Mouse (Mus musculus) embryonic facial prominence, embryonic 14.5 days (tissue): ENCODE measurements around the gene Jund. TPM values are rescaled to one million over a fixed set of nuclear protein-coding genes. Genes with fewer than 3 reads are reported as not detected.
A peak's percentile ranks its signal among the peaks of the same experiment; 100 is the strongest.

Experiments
- ATAC-seq: fragments of 200-750 bp; cut with Nextera tagmentation; 2 replicates; pipeline ENCODE4 v1.8.0; 2017; ENCODE audit warnings: low read depth, moderate number of reproducible peaks, moderate TSS enrichment
- DNase-seq: peaks from one replicate; pipeline ENCODE4 v3.0.0-alpha.2; 2015; ENCODE audit warnings: low spot score
- H3K27ac ChIP-seq: fragments of 300-500 bp; sonication (generic); replicated peaks from 2 replicates; pipeline ENCODE4 v1.5.1; 2014; ENCODE audit warnings: low read depth, mild to moderate bottlenecking, low read length, moderate library complexity
- H3K27me3 ChIP-seq: fragments of 300-500 bp; sonication (generic); replicated peaks from 2 replicates; pipeline ENCODE4 v1.6.1; 2014; ENCODE audit warnings: low read length; ENCODE audit not compliant: control insufficient read depth, insufficient read depth
- H3K36me3 ChIP-seq: fragments of 300-500 bp; sonication (generic); 2 replicates; pipeline ENCODE4 v1.6.1; 2014; ENCODE audit warnings: low read length, mixed read lengths; ENCODE audit not compliant: control insufficient read depth, insufficient read depth
- H3K4me1 ChIP-seq: fragments of 300-500 bp; sonication (generic); 2 replicates; pipeline ENCODE4 v1.6.1; 2014; ENCODE audit warnings: antibody characterized with exemption, low read length; ENCODE audit not compliant: control insufficient read depth, insufficient read depth
- H3K4me2 ChIP-seq: fragments of 300-500 bp; sonication (generic); 2 replicates; pipeline ENCODE4 v1.6.1; 2014; ENCODE audit warnings: low read depth, mild to moderate bottlenecking, low read length, moderate library complexity, mixed read lengths
- H3K4me3 ChIP-seq: fragments of 300-500 bp; sonication (generic); 2 replicates; pipeline ENCODE4 v1.5.1; 2014; ENCODE audit warnings: low read depth, mild to moderate bottlenecking, low read length
- H3K9ac ChIP-seq: fragments of 300-500 bp; sonication (generic); 2 replicates; pipeline ENCODE4 v1.6.1; 2014; ENCODE audit warnings: low read depth, mild to moderate bottlenecking, low read length, moderate library complexity, mixed read lengths
- H3K9me3 ChIP-seq: fragments of 300-500 bp; sonication (generic); 2 replicates; pipeline ENCODE4 v1.6.1; 2016; ENCODE audit warnings: low read length; ENCODE audit not compliant: control insufficient read depth
- WGBS: fragments of 180-500 bp; shearing (Covaris S2); extraction: QIAGEN DNeasy Blood & Tissue Kit; methylation state at CpG from one replicate; pipeline ENCODE4 v1.1.7; 2014; 5-methylcytosine and 5-hydroxymethylcytosine counted together
- polyA plus RNA-seq: library from polyadenylated mRNA; unstranded; fragments of >200 nt; fragmentation: Nextera tagmentation; extraction: Ambion mirVana; gene quantifications from 2 replicates; pipeline ENCODE4 v1.2.1, GENCODE M21; 2014

Jund gene
- polyA plus RNA-seq, 1 experiment from 2014 or later: 121 TPM

DNA sequence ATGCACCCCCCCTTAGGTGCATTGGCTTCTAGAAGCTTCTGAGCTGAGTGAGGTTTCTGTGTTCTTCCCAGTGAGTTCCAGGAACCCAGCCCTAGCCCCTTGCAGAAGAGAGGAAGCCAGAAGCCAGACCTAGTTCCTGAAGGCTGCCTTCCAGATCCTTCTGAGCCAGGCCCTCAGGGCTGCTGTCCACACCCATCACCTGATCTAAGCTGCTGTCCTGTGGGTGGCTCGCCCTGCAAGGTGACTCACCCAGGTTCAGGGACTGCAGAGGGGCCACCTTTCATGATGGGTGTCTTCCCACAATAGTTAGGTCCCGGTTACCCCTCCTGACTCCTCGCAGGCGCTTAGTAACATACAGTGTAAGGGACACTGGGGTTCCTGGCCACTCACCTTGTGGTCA lies 19.3 kb upstream of the Jund start:
- DNase-seq: no peak
- Histone ChIP-seq H3K4me1 (peaks cover 11% of the 10 kb centered on the region), H3K9me3 (no peaks in the 10 kb centered on the region), H3K9ac (no peak overlapping the region), H3K36me3 (peaks cover 25% of the 10 kb centered on the region; the same call in 1 of the 2 replicates), H3K27ac (no peak overlapping the region), H3K4me3 (no peak overlapping the region), H3K27me3 (no peaks in the 10 kb centered on the region), H3K4me2 (no peak overlapping the region)
- ATAC-seq: no peak
- WGBS: 94% methylated on average over 4 of the region's 4 CpGs

DNA sequence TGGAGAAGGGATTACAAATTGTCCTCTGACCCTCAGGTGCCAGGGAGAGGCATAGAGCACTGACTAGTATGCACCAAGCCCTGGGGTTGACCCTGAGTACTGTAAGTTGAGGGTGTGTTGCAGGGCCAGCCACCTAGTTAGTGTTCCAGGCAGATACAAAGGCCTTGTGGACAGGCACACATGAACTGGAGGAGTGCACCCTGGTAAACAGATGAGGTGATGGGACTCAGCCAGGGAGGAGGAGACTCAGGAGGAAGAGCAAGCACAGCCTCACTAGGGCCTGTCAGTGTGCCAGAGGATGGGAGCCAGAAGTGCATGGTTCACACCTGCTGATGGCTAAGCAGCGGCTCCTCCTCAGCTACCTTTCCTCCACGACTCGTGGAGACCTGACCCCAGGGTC lies 18.7 kb upstream of the Jund start:
- ATAC-seq: no peak
- Histone ChIP-seq H3K27me3 (no peaks in the 10 kb centered on the region), H3K4me1 (peaks cover 11% of the 10 kb centered on the region), H3K9ac (no peak overlapping the region), H3K4me2 (no peak overlapping the region), H3K9me3 (no peaks in the 10 kb centered on the region), H3K4me3 (no peak overlapping the region), H3K27ac (no peak overlapping the region), H3K36me3 (peaks cover 25% of the 10 kb centered on the region; the same call in 1 of the 2 replicates)
- WGBS: 75% methylated on average over 3 of the region's 3 CpGs
- no peak for DNase-seq

GRCm38 (mm10) chr8:70681410-70681809 lies 17.3 kb upstream of the Jund start:
- no peak for ATAC-seq
- H3K4me2 ChIP-seq: no peak overlapping the region
- no peak overlapping the region for H3K27ac ChIP-seq
- peaks cover 25% of the 10 kb centered on the region; the same call in 1 of the 2 replicates for H3K36me3 ChIP-seq
- H3K4me1 ChIP-seq: peaks cover 11% of the 10 kb centered on the region
- H3K4me3 ChIP-seq: no peak overlapping the region
- WGBS: 51% methylated on average over 3 of the region's 3 CpGs
- no peak overlapping the region for H3K9ac ChIP-seq
- DNase-seq: no peak
- no peaks in the 10 kb centered on the region for H3K9me3 ChIP-seq
- H3K27me3 ChIP-seq: no peaks in the 10 kb centered on the region

DNA sequence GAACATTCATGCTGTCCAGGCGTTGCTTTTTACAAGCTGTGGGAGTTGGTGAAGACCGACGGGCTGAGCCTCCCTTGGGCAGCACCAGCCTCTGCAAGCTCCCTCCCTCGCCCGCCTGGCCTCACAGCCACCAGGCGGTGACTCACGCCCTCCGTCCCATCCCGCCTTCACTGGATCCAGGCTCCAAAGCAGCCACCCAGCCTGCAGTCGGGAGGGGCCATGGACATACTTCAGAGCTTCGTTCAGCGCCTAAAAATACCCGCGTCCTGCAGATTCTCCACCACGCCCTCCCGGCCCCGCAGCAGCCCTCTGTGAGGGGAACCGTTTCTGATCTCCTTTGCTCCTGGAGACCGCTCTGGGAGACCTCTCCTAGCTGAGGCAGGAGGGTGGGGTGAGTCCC lies 16.6 kb upstream of the Jund start:
- peak overlapping the region; percentile 37 for H3K4me2 ChIP-seq
- ATAC-seq: peak; percentile 69
- H3K27me3 ChIP-seq: no peaks in the 10 kb centered on the region
- H3K27ac ChIP-seq: peak overlapping the region; percentile 39; the same call in 1 of the 2 replicates
- peak overlapping the region; percentile 46 for H3K9ac ChIP-seq
- H3K4me3 ChIP-seq: 0 out of 2 replicates have a peak overlapping the region, but pooled peaks have one; percentile 0
- H3K4me1 ChIP-seq: peaks cover 11% of the 10 kb centered on the region
- H3K36me3 ChIP-seq: peaks cover 24% of the 10 kb centered on the region; the same call in 1 of the 2 replicates
- no peaks in the 10 kb centered on the region for H3K9me3 ChIP-seq
- 2% methylated on average over 15 of the region's 19 CpGs for WGBS
- DNase-seq: peak; percentile 80

- Histone ChIP-seq H3K9ac (peak overlapping the region; percentile 46), H3K4me3 (no peak overlapping the region), H3K4me1 (peaks cover 11% of the 10 kb centered on the region), H3K36me3 (peaks cover 19% of the 10 kb centered on the region; the same call in 1 of the 2 replicates), H3K27me3 (no peaks in the 10 kb centered on the region), H3K27ac (peak overlapping the region; percentile 39; the same call in 1 of the 2 replicates), H3K4me2 (peak overlapping the region; percentile 37), H3K9me3 (no peaks in the 10 kb centered on the region)
- DNase-seq (no peak), ATAC-seq (no peak)
- 73% methylated on average over 3 of the region's 3 CpGs for WGBS
Observed at GRCm38 (mm10) chr8:70682692-70683091, 16.1 kb upstream of the Jund start.

- Histone ChIP-seq H3K9me3 (no peaks in the 10 kb centered on the region), H3K27ac (no peak overlapping the region), H3K4me1 (peaks cover 11% of the 10 kb centered on the region), H3K4me3 (no peak overlapping the region), H3K27me3 (no peaks in the 10 kb centered on the region), H3K4me2 (no peak overlapping the region), H3K36me3 (peaks cover 5% of the 10 kb centered on the region; the same call in 1 of the 2 replicates), H3K9ac (no peak overlapping the region)
- 37% methylated on average over 4 of the region's 7 CpGs for WGBS
- no peak for ATAC-seq
- DNase-seq: no peak
Observed at GRCm38 (mm10) chr8:70684291-70684690, 14.5 kb upstream of the Jund start.

DNA sequence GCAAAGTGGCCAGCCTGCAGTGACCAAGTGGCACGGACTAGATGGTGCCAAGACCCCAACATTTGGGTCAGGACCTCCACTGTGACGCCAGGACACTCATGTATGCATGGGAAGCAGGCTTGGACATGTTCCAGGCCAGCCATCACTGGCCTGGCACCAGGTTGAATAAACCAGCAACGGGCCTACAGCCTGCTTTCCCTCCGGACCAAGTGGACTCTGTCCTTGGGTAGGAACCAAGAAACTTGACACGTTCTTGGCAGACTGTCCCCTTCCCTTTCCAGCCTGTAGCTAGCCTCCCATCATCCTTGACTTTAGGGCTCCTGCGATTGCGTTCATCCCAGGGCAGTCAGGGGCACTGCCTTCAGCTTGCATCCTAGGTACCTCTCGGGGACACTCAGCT lies 11.2 kb upstream of the Jund start:
- no peak for ATAC-seq
- 88% methylated on average over 8 of the region's 8 CpGs for WGBS
- no peak for DNase-seq

DNA sequence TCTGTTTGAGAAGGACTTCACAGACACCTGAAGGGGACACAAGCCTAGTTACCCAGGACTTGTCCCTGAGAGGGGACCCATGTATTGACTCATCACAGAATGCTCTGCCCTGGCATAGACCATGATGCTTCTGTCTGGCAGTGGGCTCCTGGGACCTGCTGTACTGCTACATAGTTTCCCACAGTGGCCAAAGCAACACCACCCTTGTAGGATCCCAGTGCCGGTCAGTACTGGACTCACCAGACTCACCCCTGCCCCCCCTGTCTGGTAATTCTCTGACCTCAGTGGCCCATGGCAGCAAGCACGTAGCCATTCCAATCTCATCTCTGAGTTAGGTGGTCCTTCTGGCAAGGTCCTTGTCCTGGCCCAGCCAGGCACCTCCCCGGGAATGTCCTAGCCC lies 10.6 kb upstream of the Jund start:
- no peaks in the 10 kb centered on the region for H3K27me3 ChIP-seq
- peaks cover 12% of the 10 kb centered on the region; the same call in 1 of the 2 replicates for H3K4me1 ChIP-seq
- DNase-seq (no peak), ATAC-seq (no peak)
- H3K4me2 ChIP-seq: no peak overlapping the region
- H3K27ac ChIP-seq: no peak overlapping the region
- H3K4me3 ChIP-seq: no peak overlapping the region
- H3K9me3 ChIP-seq: no peaks in the 10 kb centered on the region
- 94% methylated on average over 3 of the region's 3 CpGs for WGBS
- no peak overlapping the region for H3K9ac ChIP-seq
- no peaks in the 10 kb centered on the region for H3K36me3 ChIP-seq

More for the DNA sequence above, 11.2 kb upstream of the Jund start:
- Histone ChIP-seq H3K9ac (no peak overlapping the region), H3K4me3 (no peak overlapping the region), H3K4me1 (peaks cover 14% of the 10 kb centered on the region; the same call in 1 of the 2 replicates), H3K4me2 (no peak overlapping the region), H3K27ac (no peak overlapping the region), H3K27me3 (no peaks in the 10 kb centered on the region), H3K36me3 (no peaks in the 10 kb centered on the region), H3K9me3 (no peaks in the 10 kb centered on the region)

GRCm38 (mm10) chr8:70689892-70690390 lies 8.8 kb upstream of the Jund start:
- Histone ChIP-seq H3K9ac (no peak overlapping the region), H3K4me3 (no peak overlapping the region), H3K27me3 (no peaks in the 10 kb centered on the region), H3K9me3 (no peaks in the 10 kb centered on the region), H3K27ac (no peak overlapping the region), H3K36me3 (no peaks in the 10 kb centered on the region), H3K4me1 (peaks cover 13% of the 10 kb centered on the region; the same call in 1 of the 2 replicates), H3K4me2 (no peak overlapping the region)
- ATAC-seq (no peak), DNase-seq (no peak)
- WGBS: 49% methylated on average over 5 of the region's 5 CpGs
